Mouse (Mus musculus) brain, embryonic 14.5 days (tissue): Measurements from ENCODE around the gene Kcnq5.

Source experiments
- CTCF ChIP-seq: fragments of 200-500 bp; IDR thresholded peaks from 2 replicates; pipeline ENCODE4 v1.5.1; 2012; ENCODE audit warnings: inconsistent platforms, mild to moderate bottlenecking, moderate library complexity, borderline replicate concordance; ENCODE audit not compliant: insufficient read depth, insufficient read length; ENCODE audit errors: extremely low read depth
- POLR2A ChIP-seq: fragments of 200-500 bp; IDR thresholded peaks from 2 replicates; pipeline ENCODE4 v1.6.1; 2012; ENCODE audit warnings: mild to moderate bottlenecking, inconsistent platforms, borderline replicate concordance; ENCODE audit not compliant: poor library complexity, insufficient read depth, insufficient read length, severe bottlenecking; ENCODE audit errors: extremely low read depth

DNA sequence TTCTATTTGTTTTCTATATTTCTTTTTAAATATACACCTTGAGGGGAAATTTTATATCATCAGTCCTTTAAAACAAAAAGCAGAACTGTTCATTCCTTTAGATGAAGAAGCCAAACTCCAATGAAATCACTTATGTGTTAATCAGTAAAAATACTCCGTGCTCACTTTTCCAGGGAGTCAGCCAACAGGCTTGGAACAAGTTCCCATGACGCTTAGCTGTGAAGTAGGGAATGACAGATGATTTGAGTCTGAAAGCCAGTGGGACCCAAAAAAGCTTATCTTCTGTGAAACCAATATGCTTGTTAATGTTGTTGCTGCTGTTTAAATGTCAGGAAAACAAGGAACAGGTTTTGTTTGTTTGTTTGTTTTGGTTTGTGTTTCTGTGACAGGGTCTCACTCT lies 326.3 kb downstream of the Kcnq5 start:
- TF ChIP-seq CTCF (no peak), POLR2A (no peak)
